Mouse (Mus musculus): ENCODE measurements around the gene Nradd. TPM values are rescaled to one million over a fixed set of nuclear protein-coding genes. Genes with fewer than 3 reads are reported as not detected.

The Nradd gene
- polyA plus RNA-seq (2014; fragmentation: Nextera tagmentation; extraction: Ambion mirVana), result 12.6 and 19.1 TPM in 2 replicates

- no peaks in the 10 kb centered on the region for H3K9me3 ChIP-seq (replicated peaks; ENCODE audit: control insufficient read depth, low read length)
- WGBS (ENCODE audit: insufficient replicate concordance), result 1% methylated on average over 41 of the region's 41 CpGs
- H3K36me3 ChIP-seq (ENCODE audit: control insufficient read depth, insufficient read depth, low read length), result peaks cover 5% of the 10 kb centered on the region
- H3K4me3 ChIP-seq (ENCODE audit: low read depth, low read length), result peak within 1 kb of the TSS; percentile 64
- no peaks in the 10 kb centered on the region for H3K27me3 ChIP-seq (ENCODE audit: control insufficient read depth, insufficient read depth, low read length)
- H3K27ac ChIP-seq (ENCODE audit: low read depth, low read length), result peak within 1 kb of the TSS; percentile 88
- H3K4me1 ChIP-seq (ENCODE audit: control insufficient read depth, insufficient read depth, low read length), result peaks cover 3% of the 10 kb centered on the region
- peak; percentile 91 for ATAC-seq (replicated peaks; ENCODE audit: insufficient number of reproducible peaks, low FRiP score, low TSS enrichment)
- H3K9ac ChIP-seq (ENCODE audit: low read depth, low read length), result peak within 1 kb of the TSS; percentile 76
- H3K4me2 ChIP-seq, result peak within 1 kb of the TSS; percentile 99
These were observed at the start of gene Nradd for GRCm38 (mm10) chr9:110624361-110625166. Nradd (minus strand) TSS chr9:110624452.

GRCm38 (mm10) chr9:110673107-110673752 lies 49.0 kb upstream of the Nradd start:
- no peaks in the 10 kb centered on the region for H3K36me3 ChIP-seq (ENCODE audit: control insufficient read depth, insufficient read depth, low read length)
- peaks cover 77% of the 10 kb centered on the region for H3K4me1 ChIP-seq (ENCODE audit: control insufficient read depth, insufficient read depth, low read length)
- peak overlapping the region; percentile 29; the same call in 1 of the 2 replicates for H3K27ac ChIP-seq (ENCODE audit: low read depth, low read length)
- no peak for ATAC-seq (replicated peaks; ENCODE audit: insufficient number of reproducible peaks, low FRiP score, low TSS enrichment)
- WGBS (ENCODE audit: insufficient replicate concordance), result 55% methylated on average over 10 of the region's 10 CpGs
- H3K4me2 ChIP-seq, result no peak overlapping the region
- H3K9me3 ChIP-seq (replicated peaks; ENCODE audit: control insufficient read depth, low read length), result no peaks in the 10 kb centered on the region
- H3K4me3 ChIP-seq (ENCODE audit: low read depth, low read length), result no peak overlapping the region
- H3K9ac ChIP-seq (ENCODE audit: low read depth, low read length), result no peak overlapping the region
- no peaks in the 10 kb centered on the region for H3K27me3 ChIP-seq (ENCODE audit: control insufficient read depth, insufficient read depth, low read length)

GRCm38 (mm10) chr9:110672462-110673106 lies 48.3 kb upstream of the Nradd start:
- ATAC-seq (replicated peaks; ENCODE audit: insufficient number of reproducible peaks, low FRiP score, low TSS enrichment), result 0 out of 2 replicates have a peak, but pooled peaks have one; percentile 28
- Histone ChIP-seq H3K27me3 (ENCODE audit: control insufficient read depth, insufficient read depth, low read length) (no peaks in the 10 kb centered on the region), H3K4me1 (ENCODE audit: control insufficient read depth, insufficient read depth, low read length) (peaks cover 77% of the 10 kb centered on the region), H3K9me3 (replicated peaks; ENCODE audit: control insufficient read depth, low read length) (no peaks in the 10 kb centered on the region), H3K4me3 (ENCODE audit: low read depth, low read length) (no peak overlapping the region), H3K27ac (ENCODE audit: low read depth, low read length) (peak overlapping the region; percentile 29; the same call in 1 of the 2 replicates), H3K9ac (ENCODE audit: low read depth, low read length) (no peak overlapping the region), H3K4me2 (no peak overlapping the region), H3K36me3 (ENCODE audit: control insufficient read depth, insufficient read depth, low read length) (no peaks in the 10 kb centered on the region)
- 72% methylated on average over 7 of the region's 7 CpGs for WGBS (ENCODE audit: insufficient replicate concordance)

- H3K9ac ChIP-seq (ENCODE audit: low read depth, low read length), result no peak overlapping the region
- 60% methylated on average over 5 of the region's 5 CpGs for WGBS (ENCODE audit: insufficient replicate concordance)
These were observed 45.5 kb upstream of the Nradd start for GRCm38 (mm10) chr9:110669785-110670184.

GRCm38 (mm10) chr9:110668601-110669293 lies 44.5 kb upstream of the Nradd start:
- no peaks in the 10 kb centered on the region for H3K36me3 ChIP-seq (ENCODE audit: control insufficient read depth, insufficient read depth, low read length)
- H3K4me1 ChIP-seq (ENCODE audit: control insufficient read depth, insufficient read depth, low read length), result peaks cover 81% of the 10 kb centered on the region
- ATAC-seq (replicated peaks; ENCODE audit: insufficient number of reproducible peaks, low FRiP score, low TSS enrichment), result 0 out of 2 replicates have a peak, but pooled peaks have one; percentile 27
- H3K4me3 ChIP-seq (ENCODE audit: low read depth, low read length), result no peak overlapping the region
- H3K9ac ChIP-seq (ENCODE audit: low read depth, low read length), result no peak overlapping the region
- no peaks in the 10 kb centered on the region for H3K27me3 ChIP-seq (ENCODE audit: control insufficient read depth, insufficient read depth, low read length)
- H3K27ac ChIP-seq (ENCODE audit: low read depth, low read length), result peak overlapping the region; percentile 62
- no peaks in the 10 kb centered on the region for H3K9me3 ChIP-seq (replicated peaks; ENCODE audit: control insufficient read depth, low read length)
- WGBS (ENCODE audit: insufficient replicate concordance), result 30% methylated on average over 6 of the region's 6 CpGs
- H3K4me2 ChIP-seq, result peak overlapping the region; percentile 29

More at GRCm38 (mm10) chr9:110669785-110670184, 45.5 kb upstream of the Nradd start:
- no peak for ATAC-seq (replicated peaks; ENCODE audit: insufficient number of reproducible peaks, low FRiP score, low TSS enrichment)
- Histone ChIP-seq H3K27ac (ENCODE audit: low read depth, low read length) (0 out of 2 replicates have a peak overlapping the region, but pooled peaks have one; percentile 62), H3K36me3 (ENCODE audit: control insufficient read depth, insufficient read depth, low read length) (no peaks in the 10 kb centered on the region), H3K9me3 (replicated peaks; ENCODE audit: control insufficient read depth, low read length) (no peaks in the 10 kb centered on the region), H3K4me1 (ENCODE audit: control insufficient read depth, insufficient read depth, low read length) (peaks cover 84% of the 10 kb centered on the region), H3K27me3 (ENCODE audit: control insufficient read depth, insufficient read depth, low read length) (no peaks in the 10 kb centered on the region), H3K4me3 (ENCODE audit: low read depth, low read length) (no peak overlapping the region), H3K4me2 (no peak overlapping the region)

DNA sequence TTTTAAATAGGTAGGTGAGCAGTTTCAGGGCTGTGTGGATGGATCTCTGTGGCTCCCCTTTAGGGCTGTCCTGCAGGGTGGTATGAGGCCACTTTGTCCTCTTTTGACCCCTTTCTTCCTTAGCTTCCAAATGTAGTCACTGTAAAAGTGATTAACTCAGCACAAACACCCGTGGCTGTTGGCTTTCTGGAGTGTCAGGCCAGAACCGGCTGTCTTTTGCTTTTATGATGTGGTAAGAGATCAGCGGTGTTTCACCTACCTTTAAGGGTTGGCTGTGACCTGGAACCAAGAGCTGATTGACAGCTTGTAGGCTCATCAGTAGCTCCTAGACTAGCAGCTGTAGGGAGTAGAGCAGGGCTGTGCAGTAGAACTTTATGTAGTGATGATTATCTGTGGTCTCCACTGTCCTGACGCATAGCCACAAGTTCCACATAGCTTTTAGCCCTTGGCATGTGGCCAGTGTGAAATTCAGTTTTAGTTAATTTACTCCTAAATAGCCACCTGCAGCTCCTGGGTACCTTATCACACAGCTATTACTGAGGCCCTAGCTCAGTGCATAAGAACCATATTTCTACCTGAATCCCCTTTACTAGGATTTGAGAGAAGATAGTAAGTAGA lies 43.1 kb upstream of the Nradd start:
- H3K36me3 ChIP-seq (ENCODE audit: control insufficient read depth, insufficient read depth, low read length), result no peaks in the 10 kb centered on the region
- no peak overlapping the region for H3K27ac ChIP-seq (ENCODE audit: low read depth, low read length)
- 45% methylated on average over 4 of the region's 4 CpGs for WGBS (ENCODE audit: insufficient replicate concordance)
- H3K4me1 ChIP-seq (ENCODE audit: control insufficient read depth, insufficient read depth, low read length), result peaks cover 67% of the 10 kb centered on the region
- ATAC-seq (replicated peaks; ENCODE audit: insufficient number of reproducible peaks, low FRiP score, low TSS enrichment), result no peak
- H3K9ac ChIP-seq (ENCODE audit: low read depth, low read length), result no peak overlapping the region
- no peak overlapping the region for H3K4me3 ChIP-seq (ENCODE audit: low read depth, low read length)
- H3K9me3 ChIP-seq (replicated peaks; ENCODE audit: control insufficient read depth, low read length), result no peaks in the 10 kb centered on the region
- H3K27me3 ChIP-seq (ENCODE audit: control insufficient read depth, insufficient read depth, low read length), result no peaks in the 10 kb centered on the region
- 0 out of 2 replicates have a peak overlapping the region, but pooled peaks have one; percentile 0 for H3K4me2 ChIP-seq

DNA sequence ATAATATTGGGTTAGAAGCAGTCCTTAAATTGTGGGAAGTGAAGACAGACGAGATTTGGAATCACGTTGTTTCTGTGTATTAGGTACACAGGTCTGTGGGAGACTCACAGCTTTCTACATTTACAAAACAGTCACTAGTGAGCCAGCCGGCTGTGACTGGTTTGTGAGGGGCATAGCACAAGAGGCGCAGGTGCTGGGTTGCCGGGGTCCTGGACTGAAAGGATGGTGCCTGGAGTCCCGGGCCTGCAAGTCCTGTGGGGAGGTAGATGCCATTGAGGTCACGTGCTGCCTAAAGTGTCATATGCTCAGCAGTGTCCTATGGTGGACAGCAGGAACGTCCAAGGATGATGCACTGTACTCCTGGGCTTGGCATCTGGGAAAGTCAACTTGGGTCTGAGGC lies 42.1 kb upstream of the Nradd start:
- no peaks in the 10 kb centered on the region for H3K36me3 ChIP-seq (ENCODE audit: control insufficient read depth, insufficient read depth, low read length)
- peak overlapping the region; percentile 51 for H3K4me2 ChIP-seq
- H3K4me3 ChIP-seq (ENCODE audit: low read depth, low read length), result 0 out of 2 replicates have a peak overlapping the region, but pooled peaks have one; percentile 3
- H3K9me3 ChIP-seq (replicated peaks; ENCODE audit: control insufficient read depth, low read length), result no peaks in the 10 kb centered on the region
- no peaks in the 10 kb centered on the region for H3K27me3 ChIP-seq (ENCODE audit: control insufficient read depth, insufficient read depth, low read length)
- no peak for ATAC-seq (replicated peaks; ENCODE audit: insufficient number of reproducible peaks, low FRiP score, low TSS enrichment)
- peak overlapping the region; percentile 75 for H3K27ac ChIP-seq (ENCODE audit: low read depth, low read length)
- peaks cover 64% of the 10 kb centered on the region for H3K4me1 ChIP-seq (ENCODE audit: control insufficient read depth, insufficient read depth, low read length)
- 0 out of 2 replicates have a peak overlapping the region, but pooled peaks have one; percentile 36 for H3K9ac ChIP-seq (ENCODE audit: low read depth, low read length)
- WGBS (ENCODE audit: insufficient replicate concordance), result 27% methylated on average over 8 of the region's 8 CpGs
